Mouse (Mus musculus) lung, adult 2 months (tissue): ENCODE data around the gene Aaas.

Experiments used
- CTCF ChIP-seq: fragments of 200-500 bp; IDR thresholded peaks from 2 replicates; pipeline ENCODE4 v1.5.1; 2011; ENCODE audit warnings: mild to moderate bottlenecking, low read length, control low read depth; ENCODE audit not compliant: insufficient read depth
- POLR2A ChIP-seq: fragments of 200-500 bp; IDR thresholded peaks from 2 replicates; pipeline ENCODE4 v1.6.1; 2011; ENCODE audit warnings: low read depth, mild to moderate bottlenecking, control low read depth, low read length, borderline replicate concordance; ENCODE audit errors: extremely low read depth

- TF ChIP-seq CTCF, result no peak
- no peak for TF ChIP-seq POLR2A
Observed at GRCm38 (mm10) chr15:102326892-102327291, 23.7 kb downstream of the Aaas start.
